Mouse (Mus musculus) testis, adult 2 months (tissue): ENCODE data around the gene Mybpc3.

Experiments used
- CTCF ChIP-seq: fragments of 200-500 bp; IDR thresholded peaks from 2 replicates; pipeline ENCODE4 v1.5.1; 2012; ENCODE audit warnings: low read depth, mild to moderate bottlenecking, inconsistent platforms, low read length, moderate library complexity; ENCODE audit not compliant: control insufficient read depth, insufficient read depth, insufficient replicate concordance
- POLR2A ChIP-seq: fragments of 200-500 bp; IDR thresholded peaks from 2 replicates; pipeline ENCODE4 v1.6.1; 2012; ENCODE audit warnings: low read depth, mild to moderate bottlenecking, inconsistent platforms, low read length, moderate library complexity; ENCODE audit not compliant: control insufficient read depth

DNA sequence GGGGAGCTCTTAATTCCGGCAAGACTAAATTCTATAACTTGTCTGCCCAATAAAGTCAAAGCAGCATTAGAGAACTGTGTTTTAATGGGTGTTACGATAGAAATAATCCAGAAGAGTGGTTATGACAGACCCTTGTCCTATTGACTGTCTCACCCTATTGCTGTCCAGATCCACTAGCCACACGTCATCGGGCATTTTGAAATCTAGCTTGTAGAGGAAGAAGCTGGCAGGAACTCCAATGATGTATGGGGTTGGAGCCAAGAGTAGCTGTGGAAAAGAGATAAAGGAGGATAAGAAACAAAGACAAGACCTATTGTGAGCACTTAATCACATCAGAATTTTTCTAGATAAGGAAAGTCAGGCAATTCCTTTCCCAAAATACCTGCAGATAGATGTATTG is 57.5 kb downstream of the Mybpc3 start:
- no peak for TF ChIP-seq CTCF
- TF ChIP-seq POLR2A: no peak
